Mouse (Mus musculus) cerebellum, adult (tissue): ENCODE results near the gene Ywhah.

Experiments used
- ATAC-seq: cut with Nextera tagmentation; 2 replicates; pipeline ENCODE4 v1.9.2; 2017; ENCODE audit warnings: mild to moderate bottlenecking, moderate library complexity, mixed read lengths; ENCODE audit not compliant: insufficient number of reproducible peaks, low FRiP score, low TSS enrichment

Gene Ywhah

DNA sequence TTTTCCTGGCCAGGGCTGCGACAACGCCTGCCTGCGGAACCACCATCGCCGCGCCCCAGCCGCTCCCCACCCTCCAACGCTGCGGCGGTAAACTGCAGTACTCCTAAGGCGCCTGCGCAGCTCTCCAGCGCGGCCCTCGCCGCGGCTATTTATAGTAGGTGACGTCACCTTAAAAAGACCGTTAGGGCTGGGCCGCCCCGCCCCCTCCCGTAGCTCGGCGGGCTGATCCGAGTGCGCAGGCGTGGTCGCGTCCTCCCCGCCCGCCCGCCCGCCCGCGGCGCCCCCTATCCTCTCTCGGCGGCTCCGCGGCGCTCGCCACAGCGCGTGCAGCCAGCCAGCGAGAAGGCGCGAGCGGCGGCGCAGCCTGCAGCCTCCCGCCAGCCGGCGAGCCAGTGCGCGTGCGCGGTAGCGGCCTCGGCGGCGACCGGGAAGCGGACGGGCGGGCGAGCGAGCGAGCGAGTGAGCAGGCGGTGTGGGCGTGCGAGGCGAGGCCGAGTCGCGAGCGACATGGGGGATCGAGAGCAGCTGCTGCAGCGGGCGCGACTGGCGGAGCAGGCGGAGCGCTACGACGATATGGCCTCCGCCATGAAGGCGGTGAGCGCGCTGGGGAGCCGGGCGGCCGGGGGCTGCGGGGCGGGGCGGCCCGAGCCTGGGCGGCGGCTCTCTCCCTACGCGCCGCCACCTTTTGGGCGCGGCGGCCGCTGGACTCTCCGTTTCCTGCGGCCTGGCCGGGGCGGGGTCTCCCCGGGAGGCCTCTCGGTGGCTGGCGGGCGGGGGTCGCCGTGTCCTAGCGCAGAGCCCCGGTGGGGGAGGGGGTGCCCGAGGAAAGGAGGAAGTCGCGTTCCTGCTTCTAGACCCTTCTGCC, at the start of gene Ywhah:
Gene Ywhah, plus strand, starts transcription at position 256 of the 865 bp plus-strand sequence.
- ATAC-seq: peak; percentile 83

DNA sequence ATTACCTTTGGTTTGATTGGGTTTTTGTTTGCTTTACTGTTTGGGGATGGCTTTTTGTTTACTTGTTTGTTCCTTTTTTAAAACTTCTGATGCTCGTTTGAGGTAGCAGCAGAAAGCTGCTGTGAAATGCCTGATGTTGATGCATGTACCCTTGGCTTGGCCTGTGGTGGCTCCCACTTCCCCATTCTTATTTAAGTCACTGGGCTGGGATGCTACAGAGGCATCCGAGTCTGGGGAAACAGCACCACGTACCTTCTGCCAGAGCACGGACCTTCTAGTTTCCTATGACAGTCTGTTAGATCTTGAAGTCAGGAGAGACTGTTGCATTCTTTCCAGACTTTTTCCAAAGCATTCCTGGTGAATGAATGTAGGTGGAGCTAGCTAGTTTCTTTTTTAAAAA, 42.1 kb upstream of the Ywhah start:
- ATAC-seq: no peak

DNA sequence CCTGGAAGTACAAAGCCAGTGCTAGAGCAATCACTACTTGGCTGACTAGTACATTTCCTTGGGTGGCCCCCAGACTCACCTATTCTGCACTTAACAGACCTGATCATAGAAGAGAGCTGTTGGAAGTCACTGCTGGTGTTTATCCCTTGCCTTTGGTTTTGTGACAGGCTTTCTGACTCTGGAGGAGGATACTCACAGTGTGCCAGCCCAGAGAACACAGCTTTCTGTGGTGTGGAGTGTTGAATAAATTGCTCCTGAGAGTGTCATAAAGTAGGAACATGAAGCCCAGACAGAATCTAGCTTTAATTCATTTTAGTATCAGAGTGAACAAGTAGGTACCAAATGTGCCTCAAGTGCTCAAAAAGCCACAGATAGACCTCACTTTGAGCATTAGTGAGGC, 41.4 kb upstream of the Ywhah start:
- ATAC-seq: no peak

DNA sequence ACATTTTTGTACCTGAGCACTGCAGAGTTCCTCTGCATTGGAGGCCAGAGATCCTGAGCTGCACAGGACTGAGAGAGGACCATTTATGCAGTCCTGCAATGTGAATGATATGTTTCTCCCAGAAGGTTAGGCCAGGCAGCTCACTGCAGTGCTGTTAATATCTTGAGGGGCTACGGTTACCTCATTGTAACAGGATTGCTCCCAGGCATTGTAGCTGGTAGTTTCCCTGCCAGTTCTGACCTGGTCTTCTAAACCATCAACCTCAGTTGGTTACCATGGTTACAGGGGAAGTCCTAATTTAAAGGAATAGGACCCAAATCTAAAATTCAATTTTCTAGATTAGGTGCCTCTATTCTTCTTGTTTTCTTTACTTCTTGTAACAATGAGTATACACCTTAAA, 33.2 kb upstream of the Ywhah start:
- ATAC-seq: no peak

DNA sequence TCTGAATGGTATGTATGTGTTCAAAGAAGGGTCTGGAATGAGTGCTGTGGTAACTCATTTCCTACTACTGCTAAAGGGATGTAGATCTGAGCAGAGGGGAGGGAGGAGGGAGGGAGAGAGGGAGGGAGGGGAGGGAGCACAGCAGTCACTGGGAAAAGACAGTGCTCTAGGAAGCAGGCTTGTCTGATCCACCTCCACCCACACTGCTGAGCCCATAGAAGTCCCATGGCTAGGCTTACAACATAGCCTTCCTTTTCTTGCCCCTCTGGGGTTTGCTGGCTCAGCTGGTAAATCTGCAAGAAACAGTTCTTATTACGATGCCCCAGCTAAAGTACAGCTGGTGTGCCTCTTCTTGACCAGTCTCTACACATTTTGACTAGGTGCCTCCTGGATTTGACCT, 30.7 kb upstream of the Ywhah start:
- no peak for ATAC-seq

DNA sequence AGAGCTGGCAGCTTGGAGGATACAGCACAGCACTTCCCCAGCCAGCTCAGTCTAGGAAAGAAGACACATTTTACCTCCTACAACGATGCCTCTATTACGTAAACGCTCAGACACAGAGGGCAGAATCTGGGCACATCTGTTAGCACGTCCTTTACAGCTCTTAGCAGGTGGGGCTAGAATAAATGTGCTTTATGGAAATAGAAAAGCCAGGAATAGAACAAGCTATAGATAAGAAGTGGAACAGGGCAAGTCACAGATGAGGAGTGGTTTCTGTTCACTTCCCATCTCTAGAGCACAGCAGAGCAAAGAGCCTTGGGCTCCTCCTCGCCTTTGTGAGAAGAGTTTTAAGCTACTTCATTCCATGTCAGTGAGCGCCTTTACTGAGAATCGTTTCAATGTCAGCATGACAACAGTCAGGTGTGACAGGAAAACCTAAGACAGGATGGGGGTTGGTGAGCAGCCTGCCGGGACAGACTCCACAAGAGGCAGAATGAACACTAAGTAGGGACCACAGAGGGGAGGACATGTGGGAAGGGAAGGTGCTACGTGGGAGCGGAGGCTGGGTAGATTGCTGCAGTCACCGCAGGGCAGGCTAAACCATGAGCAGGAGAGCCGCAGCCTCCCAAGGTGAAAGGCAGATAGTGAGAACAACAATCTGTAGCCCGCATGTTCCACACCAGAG, 28.5 kb upstream of the Ywhah start:
- ATAC-seq: peak; percentile 15; the same call in 1 of the 2 replicates

DNA sequence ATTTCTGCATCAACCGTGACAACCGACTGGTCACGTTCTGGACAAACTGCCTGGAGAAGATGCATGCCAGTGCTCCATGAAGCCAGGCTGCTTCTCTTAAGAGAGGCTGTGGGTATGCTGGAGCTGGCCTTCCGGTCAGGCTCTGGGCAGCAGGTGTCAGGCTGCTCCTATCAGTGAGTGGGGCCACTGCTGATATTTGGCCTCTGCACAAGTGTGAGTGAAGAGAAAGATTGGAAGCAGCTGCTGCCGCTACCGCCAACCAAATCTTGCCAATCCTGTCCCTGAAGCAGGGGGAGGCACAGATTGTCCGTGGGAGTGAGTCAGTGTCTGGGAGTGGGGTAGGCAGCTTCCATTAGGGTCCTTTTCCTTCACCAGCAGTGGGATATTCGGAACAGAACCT, 27.5 kb upstream of the Ywhah start:
- ATAC-seq: peak; percentile 80

DNA sequence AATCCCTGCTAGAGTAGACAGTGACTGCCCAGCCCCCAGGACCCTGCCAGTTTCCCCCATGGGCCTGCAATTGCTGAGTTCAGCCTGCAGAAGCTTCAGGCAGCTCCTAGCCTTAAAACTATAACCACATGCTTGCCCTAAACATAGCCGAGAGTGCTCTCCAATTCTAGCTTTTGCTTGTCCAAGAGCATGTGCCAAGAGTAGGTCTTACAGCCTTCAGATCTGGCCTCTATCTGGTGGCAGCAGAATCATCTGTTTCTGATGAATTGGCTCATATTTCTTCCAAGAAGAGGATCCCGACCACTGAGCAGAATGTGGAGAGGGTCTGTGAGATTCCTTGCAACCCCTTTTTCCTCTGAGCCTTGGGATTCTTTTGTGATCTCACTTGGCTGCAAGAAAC, 24.1 kb upstream of the Ywhah start:
- no peak for ATAC-seq

DNA sequence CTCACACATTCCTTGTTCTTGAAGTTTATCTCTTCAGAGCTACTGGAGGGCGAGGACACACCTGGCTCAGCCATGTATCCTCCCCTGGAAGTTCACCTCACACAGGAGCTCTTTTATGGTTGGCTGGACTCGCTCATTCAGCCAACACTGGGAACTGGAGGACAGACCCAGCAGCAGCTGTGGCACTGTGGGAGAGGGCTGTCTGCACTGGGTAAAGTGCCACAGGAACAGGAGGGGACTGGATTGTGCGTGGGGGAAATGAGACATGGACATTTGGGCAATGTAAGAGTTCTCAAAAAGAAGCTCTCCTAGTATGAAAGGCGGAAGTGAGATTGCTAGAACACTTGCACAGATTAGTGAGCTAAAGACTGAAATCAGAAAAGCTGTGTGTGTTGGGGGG, 22.9 kb upstream of the Ywhah start:
- ATAC-seq: no peak

DNA sequence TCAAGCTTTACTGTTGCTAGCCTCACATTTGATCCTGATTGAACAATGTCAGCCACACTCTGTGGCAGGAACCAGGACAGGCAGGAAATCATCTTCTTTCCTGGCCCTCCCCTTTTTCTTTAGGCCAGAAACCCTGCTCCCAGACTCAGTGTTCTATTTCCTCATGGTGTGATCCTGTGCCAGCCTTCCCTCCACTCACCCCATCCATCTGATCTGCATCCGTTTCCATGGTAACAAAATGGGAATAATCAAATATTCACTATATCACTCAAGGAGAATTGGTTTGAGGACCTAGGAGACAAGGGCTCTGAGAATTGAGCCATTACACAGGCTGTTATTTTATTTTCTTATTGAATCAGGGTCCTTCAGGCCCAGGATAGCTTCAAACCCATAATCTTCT, 22.1 kb upstream of the Ywhah start:
- ATAC-seq: no peak

DNA sequence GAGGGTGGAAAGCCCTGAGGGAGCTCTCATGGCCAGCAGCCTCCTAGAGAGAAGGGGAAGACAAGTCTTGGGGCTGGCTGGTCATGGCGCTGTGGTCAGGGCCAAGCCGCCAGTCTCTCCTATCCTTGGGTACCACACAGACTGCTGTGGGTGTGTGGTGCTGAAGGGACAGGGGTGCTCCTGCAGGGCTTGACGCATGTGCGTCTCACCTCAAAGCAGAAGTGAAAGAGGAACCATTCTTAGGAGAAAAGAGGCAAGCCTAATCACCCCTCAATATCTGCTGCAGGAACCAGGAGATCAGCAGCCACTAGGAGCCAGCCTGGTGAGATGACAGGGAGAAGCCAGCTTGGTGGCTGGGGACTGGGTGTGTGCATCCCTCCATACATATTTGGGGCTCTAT, 20.9 kb upstream of the Ywhah start:
- no peak for ATAC-seq

DNA sequence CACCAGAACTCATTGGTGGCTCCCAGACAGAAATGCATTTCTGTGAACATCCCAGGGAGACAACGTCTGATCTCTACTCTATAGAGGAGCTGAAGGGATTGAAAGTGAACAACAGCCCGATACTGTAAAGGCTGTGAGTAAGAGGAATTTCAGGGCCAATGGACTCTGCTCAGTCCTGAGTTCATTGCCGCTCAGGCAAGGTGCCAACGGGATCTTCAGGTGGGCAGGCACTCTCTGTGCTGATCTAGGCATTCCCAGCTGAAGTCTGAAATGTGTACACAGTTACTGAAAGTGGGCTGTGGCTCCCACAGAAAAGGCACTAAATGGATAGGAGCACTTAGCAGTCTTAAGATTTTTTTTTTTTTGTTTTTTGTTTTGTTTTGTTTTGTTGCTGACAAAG, 19.8 kb upstream of the Ywhah start:
- no peak for ATAC-seq

DNA sequence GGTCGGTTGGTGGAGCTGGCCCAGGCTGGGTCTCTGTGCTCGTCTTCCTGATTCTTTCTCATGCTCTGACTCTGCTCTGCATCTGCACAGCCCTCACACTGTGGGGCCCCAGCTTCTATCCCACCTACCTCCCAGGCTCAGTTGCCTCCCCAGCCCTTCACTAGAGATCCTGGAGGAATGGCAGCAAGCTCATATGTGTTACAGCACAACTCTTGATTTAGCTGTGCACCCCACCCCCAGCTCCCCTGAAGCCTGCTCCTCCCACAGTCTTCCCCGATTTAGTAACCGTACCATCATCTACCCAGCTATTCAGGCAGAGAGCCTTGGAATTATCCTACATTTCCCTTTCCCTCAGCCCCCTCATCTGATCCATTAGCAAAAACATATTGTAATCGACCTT, 17.5 kb upstream of the Ywhah start:
- no peak for ATAC-seq

DNA sequence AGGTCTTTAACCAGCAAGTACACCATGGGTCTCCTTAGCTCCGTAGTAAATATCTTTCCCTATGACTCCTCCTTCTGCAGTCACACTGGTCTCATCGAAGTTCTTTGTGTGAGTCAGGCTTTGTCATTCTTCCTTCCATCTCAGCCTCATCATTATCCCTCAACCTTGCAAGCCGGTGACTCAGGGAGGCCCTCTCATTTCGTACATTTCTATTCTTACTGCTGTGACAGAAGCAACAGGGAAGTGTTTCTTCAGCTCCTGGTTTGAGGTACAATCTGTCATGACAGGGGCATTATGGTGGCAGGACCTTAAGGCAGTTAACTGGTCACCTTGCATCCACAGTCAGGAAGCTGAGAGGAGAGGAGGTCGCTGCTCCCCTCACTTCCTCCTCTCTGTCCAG, 15.8 kb upstream of the Ywhah start:
- ATAC-seq: no peak

DNA sequence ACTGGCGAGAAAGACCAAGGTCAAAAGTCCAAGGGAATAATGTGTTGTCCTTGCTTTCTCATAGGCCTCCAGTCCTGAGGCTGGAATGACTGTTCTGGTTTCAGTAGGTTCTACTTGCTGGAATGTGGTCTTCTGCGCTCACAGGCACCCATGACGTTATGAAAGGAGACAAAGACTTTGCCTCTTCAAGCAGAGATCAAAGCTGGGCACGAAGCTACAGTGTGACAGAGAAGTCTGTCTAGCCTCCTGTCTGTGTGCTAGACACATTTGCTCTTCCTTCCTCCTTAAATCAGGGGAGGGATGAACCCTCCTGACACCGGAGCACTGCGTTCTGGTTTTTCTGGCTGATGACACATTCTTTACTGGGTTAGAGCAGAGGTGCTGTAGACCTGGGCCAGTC, 15.1 kb upstream of the Ywhah start:
- ATAC-seq: no peak

DNA sequence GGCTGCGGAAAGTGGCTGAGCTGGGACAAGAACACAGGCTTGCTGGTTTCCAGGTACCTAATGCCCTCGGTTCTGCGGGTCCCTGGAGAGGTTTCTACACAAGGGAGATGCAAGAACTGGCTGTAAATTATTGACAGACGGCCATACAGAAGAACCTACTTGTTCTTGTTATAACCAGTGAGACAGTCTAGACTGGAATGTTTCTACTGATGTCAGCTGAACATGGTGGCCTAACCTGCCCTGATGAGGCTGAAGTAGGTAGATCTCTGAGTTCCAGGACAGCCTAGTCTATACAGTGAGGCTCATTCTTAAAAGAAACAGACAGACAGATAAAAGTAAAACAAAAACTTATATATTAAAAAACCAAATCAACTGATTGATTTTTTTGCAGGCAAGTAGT, 14.5 kb upstream of the Ywhah start:
- ATAC-seq: no peak

DNA sequence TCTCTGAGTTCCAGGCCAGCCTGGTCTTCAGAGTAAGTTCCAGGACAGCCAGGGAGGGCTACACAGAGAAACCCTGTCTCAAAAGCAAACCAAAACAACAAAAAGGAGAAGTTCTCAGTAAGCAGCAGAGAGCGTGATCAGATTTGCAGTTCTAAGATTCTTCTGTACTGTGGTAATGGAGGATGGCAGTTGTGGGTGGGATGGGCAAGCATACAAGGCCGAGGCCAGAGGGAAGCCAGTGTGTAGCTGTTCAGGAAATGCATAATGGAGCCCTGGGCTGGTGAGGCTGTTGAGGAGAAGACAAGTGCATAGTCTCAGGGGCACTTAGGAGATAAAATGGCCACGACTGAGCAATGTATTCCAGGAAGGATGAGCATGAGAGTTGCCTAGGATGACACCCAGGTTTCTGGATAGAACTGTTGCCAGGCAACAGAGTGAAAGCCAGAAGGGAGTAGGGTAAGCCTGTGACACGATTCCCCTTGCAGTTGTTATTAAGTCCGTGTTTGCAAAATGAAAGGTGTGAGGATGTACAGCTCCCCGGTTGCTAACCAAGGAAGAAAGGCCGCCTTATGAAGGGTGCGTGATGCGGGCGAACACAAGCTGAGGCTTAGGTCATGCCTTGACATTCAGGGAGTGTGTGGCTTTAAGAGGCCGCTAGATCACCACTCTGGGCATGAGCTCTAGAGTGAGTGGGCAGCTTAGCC, 13.0 kb upstream of the Ywhah start:
- no peak for ATAC-seq

DNA sequence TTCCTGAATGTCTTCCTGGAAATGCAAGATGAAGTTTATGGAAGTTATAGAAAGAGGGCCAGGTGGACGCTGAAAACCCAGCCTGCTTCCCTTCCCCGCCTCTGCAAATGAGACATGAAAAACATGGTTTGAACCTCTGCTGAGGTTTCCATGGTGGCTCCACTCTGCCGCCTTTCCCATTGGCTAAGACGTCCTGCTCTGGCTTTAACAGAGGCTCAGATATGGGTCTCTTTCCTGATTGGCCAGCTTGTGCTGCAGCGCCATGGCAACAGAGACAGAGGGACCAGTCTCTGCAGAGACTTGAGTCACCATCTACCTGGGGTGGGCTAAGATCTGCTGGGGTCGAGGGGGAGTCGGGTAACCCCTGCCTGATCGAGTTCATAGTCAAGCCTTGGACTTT, 11.9 kb upstream of the Ywhah start:
- no peak for ATAC-seq

DNA sequence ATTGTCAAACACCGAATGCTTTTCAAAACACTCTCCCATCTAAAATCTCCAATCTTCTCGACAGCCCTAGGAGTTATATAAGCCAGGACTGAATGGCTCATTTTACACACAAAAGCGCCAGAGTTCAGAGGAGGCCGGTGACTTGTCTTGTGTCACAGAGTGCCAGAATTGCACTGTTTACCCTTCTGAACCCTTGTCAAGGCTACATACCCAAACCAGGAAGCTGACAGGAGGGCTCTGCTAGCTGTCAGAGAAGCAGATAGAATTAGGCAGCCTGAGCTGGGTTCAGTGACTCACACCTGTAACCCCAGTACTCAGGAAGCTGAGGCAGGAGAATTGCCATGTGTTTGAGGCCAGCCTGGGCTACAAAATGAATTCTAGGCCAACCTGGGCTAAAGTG, 11.2 kb upstream of the Ywhah start:
- ATAC-seq: no peak

DNA sequence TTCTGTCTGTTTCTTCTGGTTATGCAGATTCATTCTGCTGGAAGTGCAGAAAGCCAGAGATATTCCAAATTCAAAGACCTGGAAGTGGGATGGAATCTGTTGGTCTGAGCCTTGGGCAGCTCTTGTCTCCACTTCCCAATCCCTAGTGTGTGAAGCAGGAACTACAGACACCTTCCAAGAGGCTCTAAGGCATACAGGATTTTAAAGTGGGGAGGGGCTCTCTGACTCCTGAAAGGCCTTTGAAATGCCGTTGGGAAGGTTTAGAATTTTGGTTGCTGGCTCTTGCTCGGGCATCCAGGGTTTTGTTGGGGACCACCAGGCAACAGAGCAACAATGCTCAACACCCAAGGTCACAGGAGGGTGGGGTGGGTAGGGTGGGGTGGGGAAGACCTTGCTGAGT, 9.3 kb upstream of the Ywhah start:
- ATAC-seq: no peak
